Mouse (Mus musculus) frontal cortex, postnatal 10 days (tissue): ENCODE measurements around the gene Galnt11.
"Not testable (repeated sequence)": the region's sequence is repeated elsewhere in the genome, so short reads cannot be mapped to it uniquely, and the experiment has no call there.

Source experiments
- DNase-seq, 2 experiments: peaks; one replicate each; pipeline ENCODE4 v3.0.0; 2022; ENCODE audit warnings: low spot score in 2 of 2, mixed read lengths in 1 of 2

Gene Galnt11

DNA sequence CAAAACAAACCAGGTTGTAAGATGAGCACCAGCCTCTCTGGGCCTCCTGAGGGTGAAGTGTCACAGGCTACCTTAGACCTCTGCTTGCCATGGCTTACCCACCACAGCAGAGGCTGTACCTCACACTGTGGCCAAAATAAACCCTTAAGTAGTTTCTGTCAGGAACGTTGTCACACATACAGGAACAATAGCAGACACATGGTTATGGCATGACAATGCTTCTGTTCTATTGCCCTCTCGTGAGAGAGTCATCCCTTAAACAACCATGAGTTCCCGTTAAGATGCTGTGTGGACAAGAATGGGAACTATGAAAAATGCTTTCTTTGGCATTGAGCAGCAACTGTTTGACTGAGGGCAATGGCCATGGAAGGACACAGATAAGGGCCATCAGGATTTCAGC is at the start of gene Galnt11:
TSS of gene Galnt11 (plus strand) at position 301 of the 400 bp plus-strand sequence.
- no peak for DNase-seq

DNA sequence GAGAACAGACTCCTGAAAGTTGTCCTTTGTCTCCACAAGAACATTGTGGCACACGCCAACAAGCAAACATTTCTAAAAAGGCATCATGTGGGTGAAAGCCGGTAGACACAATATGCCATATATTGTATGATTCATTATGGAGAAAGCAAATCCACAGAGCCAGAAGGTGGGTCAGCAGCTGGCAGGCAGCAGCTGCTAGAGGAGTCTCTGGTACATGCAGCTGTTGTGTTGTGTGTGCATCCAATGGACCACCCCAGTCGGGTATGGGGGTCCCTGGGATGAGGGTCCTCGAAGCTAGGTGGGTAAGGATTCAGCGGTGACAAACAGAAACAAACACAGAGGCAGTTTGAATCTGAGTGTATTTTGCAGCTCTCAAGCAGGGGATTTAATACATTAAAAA is 43.8 kb upstream of the Galnt11 start:
- DNase-seq = not testable (repeated sequence)

DNA sequence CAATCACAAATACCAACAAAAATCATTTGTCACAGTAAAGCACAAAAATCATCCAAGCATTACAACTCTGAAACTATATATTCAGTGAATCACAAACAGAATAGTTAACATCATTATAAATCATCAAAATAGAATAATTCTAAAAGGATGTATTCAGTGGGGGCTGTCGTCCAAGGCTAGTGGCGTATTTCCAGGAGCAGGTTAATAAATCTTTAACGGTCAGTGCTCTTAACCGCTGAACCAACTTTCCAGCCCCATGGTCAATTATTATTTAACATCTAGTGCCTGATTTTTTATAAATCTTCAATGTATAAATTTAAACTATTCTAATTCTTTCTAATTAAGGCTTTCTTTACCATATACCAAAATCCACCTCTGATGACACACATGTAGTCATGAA is 43.2 kb upstream of the Galnt11 start:
- DNase-seq = not testable (repeated sequence)

DNA sequence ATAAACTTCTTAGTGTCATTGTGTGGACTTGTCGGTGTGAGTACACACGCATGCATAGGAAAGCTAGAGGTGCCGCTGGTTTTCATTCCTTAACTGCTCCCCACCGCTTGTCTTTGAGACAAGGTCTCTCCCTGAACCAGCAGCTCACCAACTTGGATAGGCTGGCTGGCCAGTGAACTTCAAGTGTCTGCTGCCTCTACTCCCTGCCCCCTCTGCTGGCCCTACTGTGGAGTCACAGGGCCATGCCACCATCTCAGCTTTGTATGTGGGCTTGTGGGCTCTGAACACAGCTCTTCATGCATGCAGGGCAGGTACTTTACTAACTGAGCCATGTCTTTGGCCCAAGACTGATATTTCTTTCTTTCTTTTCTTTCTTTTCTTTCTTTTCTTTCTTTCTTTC is 42.4 kb upstream of the Galnt11 start:
- DNase-seq = no peak

DNA sequence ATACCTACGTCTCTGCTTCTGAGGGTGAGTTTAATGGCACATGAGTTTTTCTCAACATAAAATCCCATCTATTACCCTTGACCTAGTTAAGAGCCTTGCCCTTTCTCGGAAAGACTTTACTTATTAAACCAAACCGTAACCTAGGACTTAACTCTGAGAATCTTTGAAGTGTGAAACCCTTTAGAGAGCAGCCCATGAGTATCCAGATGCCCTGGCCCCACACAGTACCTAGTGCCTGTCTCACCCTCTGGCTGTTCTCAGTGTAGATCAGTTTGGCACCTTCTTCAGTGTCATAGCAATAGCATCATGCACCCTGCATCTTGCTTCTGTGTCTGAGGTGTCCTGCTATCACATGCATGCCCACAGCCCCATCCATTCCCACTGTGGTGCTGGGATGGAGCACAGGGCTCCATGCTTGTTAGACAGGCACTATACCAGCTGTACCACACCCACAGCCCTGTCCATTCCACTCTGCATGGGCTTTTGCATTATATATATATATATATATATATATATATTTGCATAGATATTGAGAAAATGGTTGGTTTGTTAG is 41.7 kb upstream of the Galnt11 start:
- DNase-seq = no peak

DNA sequence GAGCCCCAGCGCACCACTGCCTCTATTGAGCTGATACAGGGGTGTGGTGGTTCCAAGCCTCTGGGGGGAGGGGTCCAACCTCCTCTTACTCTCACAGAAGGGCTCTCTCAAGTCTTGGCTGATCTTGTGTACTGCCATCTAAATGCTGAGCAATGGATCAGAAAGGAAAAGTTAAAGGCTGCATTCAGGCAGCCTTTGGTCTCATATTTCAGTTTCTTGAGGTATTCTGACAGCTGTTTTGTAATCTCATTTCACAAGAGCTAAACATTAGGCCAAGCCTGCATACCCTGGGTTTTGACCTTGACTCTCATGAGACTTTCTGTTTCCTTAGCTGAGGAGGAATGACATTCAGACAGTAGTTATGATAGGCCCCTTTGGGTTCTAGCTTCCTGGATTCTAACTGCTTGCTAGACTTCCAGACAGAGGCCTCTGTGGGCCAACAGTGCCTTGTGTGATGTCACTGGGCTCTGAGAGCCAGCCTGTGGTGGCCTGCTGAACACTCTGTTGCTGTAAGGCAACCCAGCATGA is 40.6 kb upstream of the Galnt11 start, which contains the start of gene Galntl5:
TSS of gene Galntl5 (plus strand) at position 457 of the 528 bp plus-strand sequence.
- DNase-seq = no peak

DNA sequence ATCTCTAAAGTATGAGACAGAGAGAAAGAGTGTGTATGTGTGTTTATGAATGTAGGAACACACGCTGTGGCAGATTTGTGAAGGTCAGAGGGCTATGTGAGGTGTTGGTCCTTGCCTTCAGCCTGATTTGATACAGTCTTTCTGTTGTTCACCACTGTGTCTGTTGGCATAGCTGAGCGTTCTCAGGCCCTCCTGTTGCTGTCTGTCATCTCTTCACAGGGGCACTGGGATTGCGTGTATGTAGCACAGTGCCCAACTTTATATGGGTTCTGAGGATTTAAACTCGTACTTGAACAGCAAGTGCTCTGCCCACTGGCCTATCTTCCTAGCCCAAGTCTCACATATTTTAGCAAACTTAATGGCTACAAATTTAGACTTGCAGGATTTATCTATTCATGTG is 38.1 kb upstream of the Galnt11 start:
- DNase-seq = no peak

DNA sequence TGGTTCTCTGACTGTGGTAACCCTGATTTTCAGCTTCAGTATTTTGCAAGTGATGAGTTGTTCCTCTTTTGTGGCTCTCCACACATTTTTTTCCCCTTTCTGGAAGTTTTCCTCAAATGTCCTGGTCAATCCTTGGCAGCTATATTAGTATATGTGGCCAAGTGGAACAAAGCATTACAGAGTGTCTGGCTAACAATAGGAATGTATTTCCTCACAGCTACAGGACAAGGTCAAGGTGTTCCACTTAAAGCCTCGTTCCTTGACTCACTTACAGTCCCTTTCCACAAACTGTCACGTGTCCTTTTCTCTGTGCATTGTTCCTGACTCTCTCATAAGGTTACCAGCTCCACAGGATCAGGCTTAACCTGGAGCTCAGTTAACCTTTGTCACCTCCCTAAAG is 37.1 kb upstream of the Galnt11 start:
- DNase-seq = no peak

DNA sequence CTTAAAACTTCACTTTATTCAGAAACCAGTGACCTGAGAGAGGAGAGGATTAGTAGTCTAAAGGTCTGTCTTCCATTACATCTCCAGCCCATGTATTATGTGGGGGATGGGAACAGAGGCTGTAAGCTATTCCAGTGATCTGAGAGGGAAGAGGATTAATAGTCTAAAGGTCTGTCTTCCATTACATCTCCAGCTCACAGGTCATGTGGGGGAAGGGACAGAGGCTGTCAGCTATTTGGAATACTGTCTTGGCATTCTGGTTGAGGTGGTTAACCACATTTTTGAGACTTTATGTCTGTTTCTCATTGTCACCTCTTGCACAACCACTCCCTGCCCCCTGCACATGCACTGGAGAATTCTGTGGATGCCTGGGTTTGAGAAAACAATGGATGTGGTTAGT is 34.0 kb upstream of the Galnt11 start:
- no peak for DNase-seq

DNA sequence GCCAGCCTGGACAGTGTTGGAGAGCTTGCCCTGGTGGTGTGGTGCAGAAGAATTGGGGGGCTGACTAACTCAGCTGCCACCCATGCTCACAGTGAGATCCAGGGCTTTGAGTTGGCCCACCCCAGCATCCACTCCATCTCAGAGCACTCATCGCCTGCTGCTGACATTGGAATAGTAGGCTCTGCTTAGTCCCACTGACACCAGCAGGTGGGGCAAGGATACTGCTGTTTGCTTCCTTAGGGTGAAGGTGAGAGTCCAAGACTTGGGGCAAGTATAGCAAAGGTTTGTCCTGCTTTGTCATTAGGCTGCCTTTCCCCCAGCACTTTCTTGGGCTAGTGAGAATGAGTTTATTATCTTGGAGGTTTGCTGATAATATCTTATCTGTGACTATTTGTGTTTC is 32.9 kb upstream of the Galnt11 start:
- DNase-seq = no peak

DNA sequence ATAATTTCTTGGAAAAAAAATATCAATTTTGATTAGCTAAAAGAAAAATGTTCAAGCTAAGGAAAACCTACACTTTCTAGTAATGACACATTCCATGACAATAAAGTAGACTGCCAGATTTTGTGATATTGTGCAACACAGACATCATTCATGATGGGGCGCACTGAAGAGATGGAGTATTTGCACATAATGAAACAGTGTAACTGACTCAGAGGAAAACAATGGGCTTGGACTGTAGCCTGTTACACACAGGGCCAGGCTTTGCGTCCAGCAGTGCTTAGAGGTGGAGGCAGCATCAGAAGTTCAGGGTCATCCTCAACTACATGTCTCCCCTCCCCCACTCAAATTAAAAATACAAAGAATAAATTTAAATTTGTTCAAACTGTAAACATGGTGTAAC is 31.2 kb upstream of the Galnt11 start:
- DNase-seq = no peak

DNA sequence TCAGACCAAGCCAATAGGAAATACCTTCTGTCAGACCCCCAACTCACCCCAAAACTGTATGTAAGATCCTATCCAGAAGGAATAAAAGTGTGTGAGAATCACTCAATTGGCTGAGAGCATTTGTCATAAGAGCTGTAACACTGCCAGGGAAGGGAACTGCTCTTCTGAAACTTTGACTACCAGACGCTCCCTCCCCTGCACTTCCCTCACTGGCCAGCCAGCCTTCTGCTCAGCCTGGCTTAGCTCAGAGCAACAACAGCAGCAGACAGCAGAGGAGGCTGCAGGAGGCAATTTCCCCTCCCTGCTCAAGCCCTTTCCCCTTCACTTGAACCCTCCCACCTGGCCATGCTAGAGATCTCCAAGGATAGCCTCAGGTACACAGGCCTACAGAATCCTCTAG is 9.8 kb upstream of the Galnt11 start:
- no peak for DNase-seq

DNA sequence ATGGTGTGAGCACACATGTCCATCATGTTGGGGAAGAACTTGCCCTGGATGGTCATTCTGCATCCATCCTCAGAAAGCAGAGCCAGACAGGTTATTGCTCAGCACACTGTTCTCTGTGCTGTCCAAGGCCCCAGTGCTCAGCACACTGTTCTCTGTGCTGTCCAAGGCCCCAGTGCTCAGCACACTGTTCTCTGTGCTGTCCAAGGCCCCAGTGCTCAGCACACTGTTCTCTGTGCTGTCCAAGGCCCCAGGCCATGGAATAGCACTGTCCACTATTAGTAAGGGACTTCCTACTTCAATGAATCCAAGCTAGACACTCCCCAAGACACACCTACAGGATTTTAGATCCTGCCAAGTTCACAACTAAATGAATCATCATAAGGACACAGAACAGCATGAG is 8.5 kb upstream of the Galnt11 start:
- not testable (repeated sequence) for DNase-seq

DNA sequence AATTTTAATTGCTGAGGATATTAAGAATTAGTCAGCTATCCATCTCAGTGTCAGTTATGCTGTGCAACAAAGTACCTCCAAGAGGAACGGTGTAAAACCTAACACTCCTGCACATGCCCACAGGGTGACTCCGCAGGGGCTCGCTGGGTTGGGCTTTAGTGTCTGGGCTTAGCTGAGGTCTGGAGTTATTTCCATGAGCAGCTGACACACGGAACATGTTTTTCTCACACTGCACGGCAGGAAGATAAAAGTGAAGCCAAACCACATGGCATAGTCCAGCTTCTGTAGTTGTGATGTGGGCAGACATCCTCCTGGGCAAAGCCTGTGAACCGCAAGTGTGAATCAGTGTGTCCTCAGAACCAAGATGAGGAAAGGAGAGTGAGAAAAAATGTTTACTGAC is 6.7 kb upstream of the Galnt11 start:
- DNase-seq = no peak

DNA sequence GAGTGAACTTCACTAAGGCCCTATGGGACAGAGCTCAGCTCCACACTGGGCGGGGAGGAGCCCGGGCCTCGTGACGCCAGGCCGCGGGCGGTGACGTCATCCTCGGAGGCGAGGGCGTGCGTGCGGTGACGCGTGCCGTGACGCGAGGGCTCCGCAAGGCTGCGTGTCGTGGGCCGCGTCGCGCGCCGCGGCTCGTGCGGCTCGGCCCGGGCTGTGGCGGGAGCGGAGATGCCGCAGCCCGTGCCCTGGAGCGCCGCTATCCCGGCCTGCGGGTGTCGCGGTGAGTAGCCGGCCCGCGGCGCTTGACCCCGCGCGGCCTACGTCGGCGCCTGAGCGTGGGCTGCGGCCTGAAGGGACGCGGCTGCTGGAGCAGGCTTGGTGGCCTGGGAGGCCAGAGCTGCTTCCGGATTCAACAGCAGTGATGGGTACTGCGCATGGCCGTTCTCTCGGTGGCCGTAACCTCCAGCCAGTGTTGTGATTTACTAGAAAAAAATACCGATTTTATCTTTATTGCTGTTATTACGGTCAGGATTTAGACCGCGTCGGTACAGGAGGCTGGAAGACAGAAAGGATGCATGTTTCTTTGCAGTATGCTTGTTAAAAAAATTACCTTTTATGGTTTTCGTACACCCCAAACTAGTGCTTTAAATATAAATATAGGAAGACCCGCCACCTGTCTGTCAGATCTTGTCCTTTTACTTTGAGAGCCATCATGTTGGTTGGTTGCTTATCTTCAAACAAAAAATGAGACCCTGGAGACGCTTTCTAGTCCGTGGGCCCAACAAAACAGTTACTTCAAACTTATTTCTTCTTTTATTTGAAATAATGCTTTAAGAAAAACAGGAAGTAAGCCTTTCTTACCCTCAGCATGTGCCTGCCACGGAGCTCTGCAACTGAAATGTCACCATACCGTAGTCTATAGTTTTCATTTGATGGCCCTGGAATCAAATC is 1.3 kb downstream of the Galnt11 start, which contains the start of gene E130116L18Rik:
TSS of gene E130116L18Rik (minus strand) at position 402 of the 951 bp plus-strand sequence.
- peak; percentile 78 to 90 for DNase-seq

DNA sequence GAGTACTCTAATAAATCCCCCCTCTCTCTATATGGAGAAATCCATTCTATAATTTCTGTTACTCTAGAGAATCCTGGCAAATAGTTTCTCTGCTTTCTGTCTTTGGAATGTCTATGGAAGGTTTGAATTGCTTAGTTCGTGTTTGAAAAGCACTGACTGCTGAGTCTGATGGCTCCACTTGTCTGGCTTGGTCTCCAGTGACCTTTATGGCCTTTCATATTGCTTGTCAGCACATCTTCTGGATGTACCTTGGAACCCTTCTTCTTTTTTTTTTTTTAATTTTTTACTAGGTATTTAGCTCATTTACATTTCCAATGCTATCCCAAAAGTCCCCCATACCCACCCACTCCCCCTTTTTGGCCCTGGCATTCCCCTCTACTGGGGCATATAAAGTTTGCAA is 2.7 kb downstream of the Galnt11 start:
- DNase-seq = not testable (repeated sequence)

DNA sequence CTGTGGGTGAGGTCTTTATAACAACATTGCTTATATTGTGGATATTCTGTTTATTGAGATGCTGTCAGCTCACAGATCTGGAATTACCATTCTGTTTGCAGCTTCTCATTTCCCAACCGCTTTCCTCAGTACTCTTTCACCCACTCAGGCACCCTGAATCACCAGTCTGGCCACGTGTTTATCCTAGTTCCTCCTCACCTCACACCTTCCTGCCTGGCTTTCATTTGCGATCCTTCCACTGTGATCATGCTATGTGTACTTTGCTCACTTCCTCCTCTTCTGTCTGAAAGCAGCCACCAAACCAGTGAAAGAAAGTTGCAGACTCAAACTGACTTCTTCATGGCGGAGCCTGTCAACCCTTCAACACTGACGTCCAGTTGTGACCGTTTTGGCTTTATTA is 21.4 kb downstream of the Galnt11 start:
- DNase-seq = no peak

DNA sequence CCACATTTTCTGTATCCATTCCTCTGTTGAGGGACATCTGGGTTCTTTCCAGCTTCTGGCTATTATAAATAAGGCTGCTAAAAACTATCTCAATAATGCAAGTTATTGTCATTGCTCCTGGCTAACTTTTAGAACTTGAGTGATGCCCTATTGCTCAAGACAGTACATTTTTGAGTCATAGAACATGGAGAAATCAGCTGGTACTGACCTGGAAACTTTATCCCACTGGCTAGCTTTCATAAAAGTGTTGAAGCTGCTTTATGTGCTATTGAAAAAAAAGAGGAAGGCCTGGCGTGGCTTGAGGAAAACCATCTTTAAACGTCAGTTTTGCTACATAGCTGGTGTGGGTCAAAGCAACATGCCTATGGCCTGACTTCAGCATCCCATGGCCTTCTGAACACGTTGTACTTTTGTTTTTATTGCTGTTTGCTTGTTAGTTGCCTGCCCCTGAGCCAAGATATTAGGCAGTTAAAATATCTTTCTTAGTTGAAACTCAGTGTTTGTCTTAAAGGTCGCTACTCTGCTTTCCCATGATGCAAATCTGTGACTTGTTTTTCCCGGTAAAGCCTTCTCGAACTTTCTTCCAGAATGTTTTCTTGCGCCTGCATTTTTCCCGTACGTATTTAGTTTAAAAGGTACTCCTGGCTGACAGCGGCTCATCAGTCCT is 24.2 kb downstream of the Galnt11 start:
- DNase-seq = no peak

DNA sequence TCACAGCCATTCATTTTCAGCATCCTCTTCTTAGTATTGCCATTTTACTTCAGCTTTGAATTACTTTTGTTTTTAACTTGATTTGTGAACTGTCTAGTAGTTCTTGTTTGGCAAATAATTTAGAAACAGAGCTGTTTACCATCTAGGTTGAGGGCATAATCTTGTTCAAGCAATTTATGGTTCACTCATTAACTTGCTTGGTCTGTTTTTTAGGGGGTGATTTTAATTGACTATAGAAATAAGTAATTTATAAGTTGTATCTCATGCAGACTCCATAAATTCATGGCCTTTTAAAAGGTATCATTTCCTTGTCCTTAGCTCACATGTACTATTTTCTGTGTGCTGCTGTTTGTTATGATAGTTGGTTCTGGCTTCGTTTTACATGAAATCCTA is 24.8 kb downstream of the Galnt11 start:
- no peak for DNase-seq

DNA sequence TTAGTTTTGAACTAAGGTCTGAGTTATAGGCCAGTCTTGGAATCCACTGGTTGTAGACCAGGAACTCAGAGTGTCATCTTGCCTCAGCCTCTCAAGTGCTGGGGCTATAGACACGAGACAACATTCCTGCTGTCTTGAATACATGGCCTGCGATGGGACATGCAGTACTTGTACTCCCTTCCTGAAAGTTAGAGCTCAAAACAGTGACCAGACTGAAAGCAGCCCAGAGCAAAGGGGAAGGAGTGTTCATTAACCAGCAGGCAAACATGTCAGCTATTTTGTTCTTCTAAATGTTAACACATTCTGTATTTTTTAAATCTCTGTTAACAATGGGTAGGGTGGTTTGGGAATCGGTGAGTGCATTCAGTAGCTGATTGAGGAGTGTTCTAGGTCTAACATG is 25.3 kb downstream of the Galnt11 start:
- DNase-seq = no peak

DNA sequence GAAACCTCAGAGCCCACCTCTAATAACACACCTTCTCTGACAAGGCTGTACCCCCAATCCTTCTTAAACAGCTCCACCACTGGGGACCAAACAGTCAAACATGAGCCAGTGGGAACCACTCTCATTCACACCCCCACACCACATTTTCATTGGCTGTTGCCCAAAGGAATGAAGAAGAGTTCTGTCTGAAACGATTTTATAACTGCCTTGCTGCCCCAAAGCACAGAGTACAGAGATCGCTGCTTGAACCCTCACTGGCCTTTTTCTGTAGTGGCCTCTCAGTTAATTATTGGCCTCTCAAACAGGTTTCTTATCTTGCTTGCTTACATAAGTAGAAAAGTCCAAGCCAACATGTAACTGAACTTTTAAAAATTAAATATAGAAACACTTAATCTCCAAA is 30.7 kb downstream of the Galnt11 start:
- DNase-seq = no peak

DNA sequence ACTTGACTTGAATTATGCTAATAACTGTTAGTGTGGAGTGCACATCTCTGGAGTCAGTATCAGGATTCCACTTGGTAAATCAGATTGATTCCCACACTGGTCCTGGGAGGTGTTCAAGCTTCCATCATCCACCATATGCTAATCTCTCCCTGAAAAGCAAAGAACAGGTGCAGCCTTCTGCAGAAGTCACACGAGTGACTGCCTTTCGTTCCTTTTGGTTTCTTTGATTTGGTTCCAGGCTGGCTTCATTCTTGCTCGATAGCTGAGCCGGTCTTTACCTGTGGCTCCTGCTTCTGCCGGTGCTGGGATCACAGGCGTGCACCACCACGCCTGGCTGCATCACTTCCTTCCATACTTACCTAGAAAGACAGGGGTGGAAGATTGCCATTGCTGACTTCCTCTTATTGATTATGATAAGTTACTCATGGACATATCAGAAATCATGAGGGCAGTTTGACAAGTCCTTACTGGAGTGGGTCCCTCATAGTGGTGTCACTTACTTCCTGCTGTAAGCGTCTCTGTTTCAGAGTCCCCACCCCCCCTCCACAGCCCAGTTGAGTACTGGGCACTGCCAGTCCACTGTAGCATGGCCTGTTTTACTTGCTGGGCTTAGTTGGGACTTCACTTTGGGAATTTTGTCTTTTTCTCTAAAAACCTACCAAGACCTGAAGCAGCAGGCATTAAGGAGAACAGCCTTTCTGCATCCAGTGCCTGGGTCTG is 31.3 kb downstream of the Galnt11 start:
- no peak for DNase-seq
